Mouse (Mus musculus): ENCODE measurements around the gene Hist1h3h. TPM values are rescaled to one million over a fixed set of nuclear protein-coding genes. Genes with fewer than 3 reads are reported as not detected.
"Not testable (repeated sequence)": the region's sequence is repeated elsewhere in the genome, so short reads cannot be mapped to it uniquely, and the experiment has no call there.

Gene Hist1h3h
- polyA plus RNA-seq, 1 experiment from 2014 or later = 21.3 TPM

GRCm38 (mm10) chr13:21753524-21754285 lies 36.2 kb downstream of the Hist1h3h start, which contains the start of the genes Hist1h2ak and Hist1h2bn:
Gene Hist1h2ak, minus strand, starts transcription at chr13:21753827.
Gene Hist1h2bn, plus strand, starts transcription at chr13:21754123.
- H3K4me2 ChIP-seq = peak within 1 kb of the TSS; percentile 77
- H3K27ac ChIP-seq = peak within 1 kb of the TSS; percentile 95
- H3K4me1 ChIP-seq = peaks cover 13% of the 10 kb centered on the region
- under 1% methylated on average over 48 of the region's 50 CpGs for WGBS
- H3K36me3 ChIP-seq, H3K9me3 ChIP-seq, H3K27me3 ChIP-seq: not testable (repeated sequence)
- H3K9ac ChIP-seq = peak within 1 kb of the TSS; percentile 80
- H3K4me3 ChIP-seq = peak within 1 kb of the TSS; percentile 49
- ATAC-seq (ENCODE audit: insufficient number of reproducible peaks, insufficient read depth, low FRiP score, low TSS enrichment, low read depth) = peak; percentile 93

- not testable (repeated sequence) for ATAC-seq (ENCODE audit: insufficient number of reproducible peaks, insufficient read depth, low FRiP score, low TSS enrichment, low read depth); H3K9me3 ChIP-seq; H3K27me3 ChIP-seq; H3K36me3 ChIP-seq
- Histone ChIP-seq H3K4me2 (peak overlapping the region; percentile 77), H3K4me3 (peak overlapping the region; percentile 49), H3K9ac (peak overlapping the region; percentile 74), H3K27ac (peak overlapping the region; percentile 95), H3K4me1 (peaks cover 11% of the 10 kb centered on the region)
- WGBS = under 1% methylated on average over 24 of the region's 26 CpGs
Measured at GRCm38 (mm10) chr13:21754294-21755001, 37.0 kb downstream of the Hist1h3h start.

- Histone ChIP-seq H3K27ac (no peak overlapping the region), H3K27me3 (no peaks in the 10 kb centered on the region), H3K4me3 (no peak overlapping the region), H3K9me3 (no peaks in the 10 kb centered on the region), H3K9ac (no peak overlapping the region), H3K36me3 (no peaks in the 10 kb centered on the region), H3K4me2 (peak overlapping the region; percentile 77), H3K4me1 (peaks cover 11% of the 10 kb centered on the region)
- no peak for ATAC-seq (ENCODE audit: insufficient number of reproducible peaks, insufficient read depth, low FRiP score, low TSS enrichment, low read depth)
- 67% methylated on average over 1 of the region's 1 CpGs for WGBS
Measured at GRCm38 (mm10) chr13:21755707-21756106, 38.2 kb downstream of the Hist1h3h start.

Small RNA genes within 50 kb of the gene (microRNA-seq; reads per million reads assigned to microRNA genes)
- gene Gm44357 (not detected), gene Gm44367 (not detected), gene Gm44454 (not detected)

Other genes starting within 250 kb of the Hist1h3h start
- 2.8 and 3.5 TPM in 2 replicates for gene Nkapl, start 249.2 kb upstream of the Hist1h3h start, polyA plus RNA-seq (2015; fragmentation: Nextera tagmentation; extraction: Ambion mirVana)
- gene Zkscan4, start 238.8 kb upstream of the Hist1h3h start, polyA plus RNA-seq (2015; fragmentation: Nextera tagmentation; extraction: Ambion mirVana) = 4.6 and 5.0 TPM in 2 replicates
- gene Gm10065, start 238.2 kb upstream of the Hist1h3h start, polyA plus RNA-seq (2015; fragmentation: Nextera tagmentation; extraction: Ambion mirVana) = not detected in 2 replicates
- 0.53 and 1.0 TPM in 2 replicates for gene AK157302, start 222.4 kb upstream of the Hist1h3h start, polyA plus RNA-seq (2015; fragmentation: Nextera tagmentation; extraction: Ambion mirVana)
- 5.3 and 15.9 TPM in 2 replicates for gene Gm11273, start 216.2 kb upstream of the Hist1h3h start, polyA plus RNA-seq (2015; fragmentation: Nextera tagmentation; extraction: Ambion mirVana)
- gene Zkscan8, start 186.5 kb upstream of the Hist1h3h start, polyA plus RNA-seq (2015; fragmentation: Nextera tagmentation; extraction: Ambion mirVana) = 5.2 and 7.5 TPM in 2 replicates
- gene Olfr1366, start 174.9 kb upstream of the Hist1h3h start, polyA plus RNA-seq (2015; fragmentation: Nextera tagmentation; extraction: Ambion mirVana) = 0.17 and 0.36 TPM in 2 replicates
- 0.08 TPM in 1 of 2 replicates, not detected in the other for gene Olfr1535, start 157.8 kb upstream of the Hist1h3h start, polyA plus RNA-seq (2015; fragmentation: Nextera tagmentation; extraction: Ambion mirVana)
- not detected in 2 replicates for gene Olfr1364, start 135.9 kb upstream of the Hist1h3h start, polyA plus RNA-seq (2015; fragmentation: Nextera tagmentation; extraction: Ambion mirVana)
- not detected in 2 replicates for gene Olfr1362, start 103.6 kb upstream of the Hist1h3h start, polyA plus RNA-seq (2015; fragmentation: Nextera tagmentation; extraction: Ambion mirVana)
- gene Olfr11, start 75.1 kb upstream of the Hist1h3h start, polyA plus RNA-seq (2015; fragmentation: Nextera tagmentation; extraction: Ambion mirVana) = 0.28 TPM in 1 of 2 replicates, not detected in the other
- 0.10 TPM in 1 of 2 replicates, not detected in the other for gene Olfr1361, start 54.3 kb upstream of the Hist1h3h start, polyA plus RNA-seq (2015; fragmentation: Nextera tagmentation; extraction: Ambion mirVana)
- gene Olfr1360, start 40.3 kb upstream of the Hist1h3h start, polyA plus RNA-seq (2015; fragmentation: Nextera tagmentation; extraction: Ambion mirVana) = not detected in 2 replicates
- not detected in 2 replicates for gene Olfr1359, start 19.5 kb upstream of the Hist1h3h start, polyA plus RNA-seq (2015; fragmentation: Nextera tagmentation; extraction: Ambion mirVana)
- 2.1 and 5.2 TPM in 2 replicates for gene Hist1h2bl, start 1.5 kb upstream of the Hist1h3h start, polyA plus RNA-seq (2015; fragmentation: Nextera tagmentation; extraction: Ambion mirVana)
- gene Hist1h2ai, start 1.2 kb upstream of the Hist1h3h start, polyA plus RNA-seq (2015; fragmentation: Nextera tagmentation; extraction: Ambion mirVana) = 48.1 and 52.2 TPM in 2 replicates
- 4.2 and 7.3 TPM in 2 replicates for gene Hist1h2bm, start 4.4 kb downstream of the Hist1h3h start, polyA plus RNA-seq (2015; fragmentation: Nextera tagmentation; extraction: Ambion mirVana)
- gene Hist1h4j, start 17.4 kb downstream of the Hist1h3h start, polyA plus RNA-seq (2015; fragmentation: Nextera tagmentation; extraction: Ambion mirVana) = 1.0 and 2.2 TPM in 2 replicates
- 3.0 and 6.7 TPM in 2 replicates for gene Hist1h4k, start 32.8 kb downstream of the Hist1h3h start, polyA plus RNA-seq (2015; fragmentation: Nextera tagmentation; extraction: Ambion mirVana)
- gene Hist1h2ak, start 36.2 kb downstream of the Hist1h3h start, polyA plus RNA-seq (2015; fragmentation: Nextera tagmentation; extraction: Ambion mirVana) = 33.2 and 47.8 TPM in 2 replicates
- 6.2 and 6.6 TPM in 2 replicates for gene Hist1h2bn, start 36.5 kb downstream of the Hist1h3h start, polyA plus RNA-seq (2015; fragmentation: Nextera tagmentation; extraction: Ambion mirVana)
- gene Hist1h1b, start 63.0 kb downstream of the Hist1h3h start, polyA plus RNA-seq (2015; fragmentation: Nextera tagmentation; extraction: Ambion mirVana) = 30.2 and 32.9 TPM in 2 replicates
- 128 and 155 TPM in 2 replicates for gene Hist1h3i, start 65.7 kb downstream of the Hist1h3h start, polyA plus RNA-seq (2015; fragmentation: Nextera tagmentation; extraction: Ambion mirVana)
- gene Hist1h2an, start 69.6 kb downstream of the Hist1h3h start, polyA plus RNA-seq (2015; fragmentation: Nextera tagmentation; extraction: Ambion mirVana) = 10.9 and 15.4 TPM in 2 replicates
- 0.72 and 1.7 TPM in 2 replicates for gene Hist1h2bp, start 69.8 kb downstream of the Hist1h3h start, polyA plus RNA-seq (2015; fragmentation: Nextera tagmentation; extraction: Ambion mirVana)
- 21.6 and 33.1 TPM in 2 replicates for gene Hist1h2bq, start 92.5 kb downstream of the Hist1h3h start, polyA plus RNA-seq (2015; fragmentation: Nextera tagmentation; extraction: Ambion mirVana)
- not detected in 2 replicates for gene Hist1h2ao, start 92.8 kb downstream of the Hist1h3h start, polyA plus RNA-seq (2015; fragmentation: Nextera tagmentation; extraction: Ambion mirVana)
- gene Hist1h4m, start 94.1 kb downstream of the Hist1h3h start, polyA plus RNA-seq (2015; fragmentation: Nextera tagmentation; extraction: Ambion mirVana) = not detected in 2 replicates
- gene Hist1h4n, start 114.5 kb downstream of the Hist1h3h start, polyA plus RNA-seq (2015; fragmentation: Nextera tagmentation; extraction: Ambion mirVana) = 14.7 and 15.3 TPM in 2 replicates
- gene Hist1h2ap, start 115.8 kb downstream of the Hist1h3h start, polyA plus RNA-seq (2015; fragmentation: Nextera tagmentation; extraction: Ambion mirVana) = 3,982 and 4,261 TPM in 2 replicates
- gene Hist1h2br, start 116.1 kb downstream of the Hist1h3h start, polyA plus RNA-seq (2015; fragmentation: Nextera tagmentation; extraction: Ambion mirVana) = 23.0 and 34.3 TPM in 2 replicates
- gene Zfp184, start 227.4 kb downstream of the Hist1h3h start, polyA plus RNA-seq (2015; fragmentation: Nextera tagmentation; extraction: Ambion mirVana) = 16.8 and 18.0 TPM in 2 replicates